Mouse (Mus musculus) ZHBTc4 (cell line): ENCODE data around the gene Slc20a1.
A peak's percentile ranks its signal among the peaks of the same experiment; 100 is the strongest.

ENCODE experiments used
- DNase-seq: peaks from one replicate; pipeline ENCODE4 v3.0.0-alpha.2; 2011; ENCODE audit warnings: low read depth, low spot score

Gene Slc20a1

DNA sequence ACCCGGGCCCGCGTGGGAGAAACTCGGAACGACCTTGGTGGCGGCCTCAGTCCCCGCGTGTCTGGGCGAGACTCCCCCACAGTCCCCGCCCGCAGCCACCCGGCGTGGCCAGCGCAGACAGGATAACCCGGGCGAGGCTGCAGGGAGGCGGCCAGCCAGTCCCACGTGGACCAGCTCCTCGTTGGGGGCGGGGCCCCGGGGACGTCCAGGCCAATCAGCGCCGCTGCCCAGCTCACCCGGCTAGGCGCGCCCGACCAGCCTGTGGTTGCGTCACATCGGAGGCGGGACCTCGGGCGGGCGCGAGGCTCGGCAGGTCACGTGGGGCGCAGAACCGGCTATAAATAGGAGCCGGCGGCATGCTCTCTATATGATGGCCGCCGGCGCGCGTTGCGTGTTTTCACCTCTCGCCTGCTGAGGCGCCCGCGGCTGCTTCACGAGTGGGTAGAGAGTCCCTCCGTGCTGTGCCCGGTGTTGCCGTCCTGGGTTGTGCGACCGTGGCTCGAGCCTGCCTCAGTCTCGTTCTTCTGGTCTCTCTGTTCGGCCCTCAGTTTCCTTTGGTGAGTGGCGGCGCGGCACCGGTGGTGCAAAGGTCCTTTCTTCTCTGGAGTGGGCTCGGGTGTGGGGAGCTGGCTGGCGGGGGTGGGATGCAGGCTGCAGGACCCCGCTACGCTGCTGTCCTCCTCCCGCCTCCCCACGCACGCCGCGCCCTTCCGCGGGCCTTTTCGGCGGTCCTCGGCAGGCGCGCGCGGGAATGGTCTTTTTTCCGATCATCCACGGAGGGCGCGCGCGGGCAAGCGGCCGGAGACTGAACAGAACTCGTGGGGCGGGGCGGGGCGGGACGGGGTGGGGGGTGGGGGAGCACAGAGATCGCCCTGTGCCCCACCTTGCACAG, at the start of gene Slc20a1:
Gene Slc20a1, plus strand, starts transcription at position 329 of the 892 bp plus-strand sequence.
- DNase-seq, result peak; percentile 99

DNA sequence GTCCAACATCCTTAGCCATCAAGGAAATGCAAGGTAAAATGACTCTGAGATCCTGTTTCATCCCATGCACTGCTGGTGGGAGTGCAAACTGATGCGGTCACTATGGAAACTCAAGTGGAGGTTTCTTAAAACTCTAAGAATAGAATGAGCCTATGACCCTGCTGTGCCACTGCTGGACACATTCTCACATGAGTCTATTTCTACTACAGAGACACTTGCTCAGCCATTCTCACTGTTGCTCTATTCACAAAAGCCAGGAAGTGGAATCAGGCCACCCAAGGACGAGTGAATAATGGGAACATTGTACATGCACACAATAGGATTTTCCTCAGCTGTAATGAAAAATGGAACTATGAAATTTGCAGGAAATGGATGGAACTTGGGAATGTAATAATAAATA, 49.7 kb upstream of the Slc20a1 start:
- peak; percentile 22 for DNase-seq

DNA sequence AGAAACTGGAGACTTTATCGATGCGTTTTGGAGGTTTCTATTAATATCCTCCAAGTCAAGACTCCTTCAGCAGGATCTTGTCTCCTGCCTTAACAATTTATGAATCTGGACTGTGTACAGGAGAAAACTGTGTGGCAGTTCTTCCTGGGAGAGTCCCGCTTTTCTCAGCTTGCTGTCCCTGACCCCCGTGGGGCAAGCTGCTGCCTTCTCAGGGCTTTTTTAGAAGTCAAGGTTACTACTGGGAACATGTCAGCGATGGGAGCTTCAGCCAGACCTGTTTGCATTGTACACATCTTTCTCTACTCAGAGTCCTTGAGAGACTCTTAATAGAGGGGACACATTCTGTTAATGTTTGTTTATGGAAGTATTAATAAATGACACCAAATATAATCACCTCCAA, 48.2 kb upstream of the Slc20a1 start:
- no peak for DNase-seq

DNA sequence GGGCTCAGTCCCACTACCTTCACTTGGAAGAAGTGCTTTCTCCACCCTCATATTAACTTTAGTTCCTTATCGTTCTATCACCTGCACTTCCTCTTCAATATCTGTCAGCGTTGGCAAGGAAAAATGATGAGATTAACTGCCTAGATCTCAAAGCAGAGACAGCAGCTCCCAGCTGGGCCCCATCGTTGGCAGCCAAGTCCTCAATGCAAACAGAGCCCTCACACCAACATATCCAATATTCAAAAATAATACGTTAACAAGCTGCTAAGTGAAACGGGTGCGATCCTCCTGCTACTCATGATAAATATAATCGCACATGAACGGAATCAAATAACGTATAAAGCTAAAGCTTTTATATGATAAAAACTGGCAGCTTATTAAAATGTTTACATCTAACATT, 47.5 kb upstream of the Slc20a1 start:
- DNase-seq, result no peak

DNA sequence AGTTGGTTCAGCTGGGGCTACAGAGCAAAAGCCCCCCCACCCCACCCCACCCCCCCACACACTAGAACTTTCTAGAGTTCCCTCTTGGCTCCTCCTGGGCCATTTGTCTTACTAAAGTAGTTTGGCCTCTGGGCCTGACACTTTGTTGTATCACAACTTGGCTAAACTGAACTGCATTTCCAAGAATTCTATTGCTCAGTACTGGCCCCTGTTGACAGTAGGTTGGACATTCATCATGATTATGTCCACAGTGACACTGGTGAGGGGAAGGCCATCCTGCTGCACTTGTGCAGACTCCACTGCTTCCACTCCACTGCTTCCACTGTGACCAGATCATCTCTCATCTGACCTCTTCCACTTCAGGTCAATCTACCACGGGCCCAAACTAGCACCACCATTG, 45.8 kb upstream of the Slc20a1 start:
- no peak for DNase-seq

DNA sequence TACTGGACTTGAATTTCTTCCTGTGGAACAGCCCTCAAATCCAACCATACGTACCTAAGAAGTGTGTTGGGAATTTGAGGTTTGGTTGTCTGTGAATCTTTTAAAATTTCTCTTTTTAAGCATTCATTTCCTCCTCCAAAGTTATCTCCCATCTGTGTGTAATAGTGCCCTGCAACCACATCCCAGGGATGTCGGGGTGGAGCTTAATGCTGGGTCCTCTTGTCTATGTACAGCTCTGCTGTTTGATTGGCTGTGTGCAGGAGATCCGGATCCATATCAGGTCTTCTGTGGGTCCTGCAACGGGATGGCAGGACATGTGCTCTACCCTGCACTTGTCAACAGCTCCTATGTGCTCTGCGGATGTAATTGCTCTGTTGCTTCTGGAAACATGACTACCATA, 33.7 kb upstream of the Slc20a1 start:
- no peak for DNase-seq

DNA sequence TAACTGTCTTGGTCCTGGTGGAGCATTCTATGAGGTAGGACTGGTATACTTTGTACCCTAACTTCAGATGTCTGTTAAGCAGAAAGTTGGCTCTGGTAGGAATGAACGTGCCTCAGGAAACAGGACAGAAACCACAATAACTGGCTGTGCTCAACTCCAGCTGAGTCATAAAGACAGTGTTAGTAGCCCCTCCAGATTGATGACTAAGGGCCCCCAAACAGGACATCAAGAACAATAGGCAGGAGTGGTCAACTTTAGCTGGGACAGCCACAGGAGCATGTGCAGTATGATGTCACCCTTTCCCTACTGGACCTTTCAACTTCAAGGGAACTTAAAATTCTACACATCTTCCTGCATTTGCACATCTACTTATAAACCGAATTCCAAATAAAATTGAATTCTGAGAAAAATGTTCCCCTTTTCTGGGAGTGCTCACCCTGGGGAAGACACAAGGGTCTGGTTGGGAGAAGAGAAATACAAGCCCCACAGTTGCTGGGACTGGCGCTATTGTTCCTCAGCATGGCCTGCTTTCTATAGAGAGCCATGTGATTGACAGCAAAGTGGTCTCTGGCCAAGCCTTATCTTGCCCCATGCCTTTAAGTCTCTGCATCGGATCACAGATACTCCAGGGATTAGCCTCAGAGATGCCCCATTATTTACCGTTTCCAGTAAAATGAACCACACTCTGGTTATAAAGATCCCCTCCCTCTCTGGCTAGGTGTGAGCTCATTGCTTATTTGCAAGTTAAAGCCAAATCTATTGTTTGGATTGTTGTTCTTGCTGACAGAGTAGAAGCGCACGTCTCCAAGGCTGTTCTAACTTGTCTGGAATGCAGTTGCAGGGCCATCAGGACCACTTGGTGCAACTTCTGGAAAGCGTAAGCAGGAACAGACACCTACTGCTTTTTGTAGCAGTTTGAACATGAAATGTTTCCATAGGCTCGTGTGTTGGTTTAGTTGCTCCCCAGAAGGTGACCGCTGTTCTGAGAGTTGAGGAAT, 31.8 kb upstream of the Slc20a1 start:
- peak; percentile 73 for DNase-seq

DNA sequence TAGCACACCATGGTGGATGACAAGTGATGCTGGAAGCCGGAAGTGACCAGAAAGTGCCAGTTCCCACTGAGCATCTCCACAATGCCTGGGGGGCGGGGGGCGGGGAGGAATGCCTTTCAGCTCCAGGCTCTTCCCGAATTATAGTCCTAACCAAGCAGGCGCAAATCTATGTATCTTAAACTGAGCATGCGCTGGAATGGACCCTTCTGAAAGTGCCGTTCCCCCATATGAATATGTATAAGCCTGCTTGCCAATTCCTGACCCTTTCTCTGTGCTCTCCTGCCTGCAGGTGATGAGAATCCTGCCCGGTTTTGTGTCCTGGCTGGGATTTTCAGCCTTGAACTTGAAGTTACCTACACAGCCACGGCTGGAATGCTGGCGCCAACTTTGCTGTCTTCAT, 25.2 kb upstream of the Slc20a1 start:
- peak; percentile 52 for DNase-seq

DNA sequence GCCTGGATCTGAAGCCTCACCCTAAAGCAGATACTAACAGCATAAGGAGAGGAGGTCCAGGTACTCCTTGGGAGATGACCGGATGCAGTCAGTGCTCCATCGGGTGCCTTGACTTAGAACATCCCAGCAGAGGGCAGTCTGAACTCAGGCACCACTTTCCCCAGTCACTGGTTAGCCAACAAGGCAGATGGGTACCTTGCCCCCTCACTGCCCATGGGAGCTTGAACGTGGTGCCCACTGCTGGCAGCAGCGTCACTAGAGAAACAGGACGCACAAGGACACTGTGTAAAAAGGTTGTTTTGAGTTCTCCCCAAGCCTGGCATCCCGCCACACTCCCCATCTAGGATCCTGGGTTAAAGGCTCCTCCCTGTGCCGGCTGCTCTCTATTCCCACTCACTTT, 24.1 kb upstream of the Slc20a1 start:
- DNase-seq, result peak; percentile 34

DNA sequence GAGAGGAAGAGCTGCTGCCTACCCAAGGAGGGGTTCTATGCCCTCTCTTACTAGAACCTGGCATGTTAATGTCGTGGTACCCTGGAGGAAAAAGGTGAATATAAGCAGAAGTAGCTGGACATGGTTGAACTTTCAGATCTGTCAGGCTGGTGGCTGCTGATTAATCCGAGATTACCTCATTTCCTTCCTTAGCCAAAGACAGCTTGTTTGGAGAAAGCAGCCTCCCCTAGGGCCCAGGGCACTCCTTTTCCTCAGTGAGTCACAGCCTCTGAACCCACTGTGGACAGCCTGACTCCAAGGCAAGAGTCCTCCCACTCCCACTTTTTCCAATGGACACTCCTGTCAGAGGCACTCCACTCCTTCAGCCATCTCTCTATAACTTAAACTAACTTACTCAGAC, 22.9 kb upstream of the Slc20a1 start:
- no peak for DNase-seq

DNA sequence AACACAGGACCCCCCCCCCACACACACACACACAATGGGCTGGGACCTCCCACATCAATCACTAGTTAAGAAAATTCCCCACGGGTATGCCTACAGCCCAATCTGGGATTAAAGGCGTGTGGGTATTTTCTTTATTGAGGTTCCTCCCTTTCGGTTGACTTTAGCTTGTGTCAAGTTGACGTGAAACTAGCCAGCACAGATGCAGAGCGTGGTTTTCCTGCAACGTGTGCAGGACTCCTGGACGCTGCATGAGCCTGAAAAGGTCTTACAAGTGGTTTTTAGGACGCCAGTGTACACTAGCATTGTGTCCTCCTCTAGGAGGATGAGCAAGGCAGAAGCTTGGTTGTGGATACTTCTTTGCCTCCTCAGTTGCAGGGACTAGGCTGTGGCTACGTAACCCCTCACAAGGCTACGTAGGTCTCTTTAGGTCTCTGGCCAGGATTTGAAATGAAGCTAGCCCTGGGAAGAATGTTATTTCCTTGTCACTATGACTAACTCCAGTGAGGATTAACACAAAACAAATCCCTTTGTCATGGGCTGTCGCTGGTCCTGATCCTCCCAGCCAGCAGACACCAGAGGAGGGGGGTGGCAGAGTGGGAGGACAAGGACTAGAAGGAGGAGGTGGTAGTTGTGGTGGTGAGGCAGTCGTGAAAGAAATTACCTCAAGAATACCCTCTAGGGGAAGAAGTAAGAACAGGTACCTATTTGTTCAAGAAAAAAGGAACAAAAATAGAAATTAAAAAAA, 21.7 kb upstream of the Slc20a1 start:
- peak; percentile 29 for DNase-seq

DNA sequence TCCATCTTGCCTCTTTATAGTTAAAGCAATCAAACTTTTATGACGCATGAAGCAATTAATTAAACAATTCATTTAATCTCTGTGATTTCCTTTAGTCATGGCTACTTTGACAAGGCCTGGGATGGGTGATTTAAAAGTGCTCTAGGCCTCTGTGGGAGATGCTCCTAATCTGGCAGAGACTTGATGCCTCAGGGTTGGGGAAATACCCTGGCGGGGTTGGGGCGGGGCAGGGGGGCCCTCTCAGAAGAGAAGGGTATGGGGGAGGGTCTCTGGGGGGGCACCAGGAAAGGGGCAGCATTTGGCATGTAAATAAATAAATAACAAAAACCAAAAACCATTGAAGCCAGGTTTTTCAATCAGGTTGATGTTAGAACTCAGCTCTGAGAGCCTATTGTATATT, 20.9 kb upstream of the Slc20a1 start:
- DNase-seq, result no peak

DNA sequence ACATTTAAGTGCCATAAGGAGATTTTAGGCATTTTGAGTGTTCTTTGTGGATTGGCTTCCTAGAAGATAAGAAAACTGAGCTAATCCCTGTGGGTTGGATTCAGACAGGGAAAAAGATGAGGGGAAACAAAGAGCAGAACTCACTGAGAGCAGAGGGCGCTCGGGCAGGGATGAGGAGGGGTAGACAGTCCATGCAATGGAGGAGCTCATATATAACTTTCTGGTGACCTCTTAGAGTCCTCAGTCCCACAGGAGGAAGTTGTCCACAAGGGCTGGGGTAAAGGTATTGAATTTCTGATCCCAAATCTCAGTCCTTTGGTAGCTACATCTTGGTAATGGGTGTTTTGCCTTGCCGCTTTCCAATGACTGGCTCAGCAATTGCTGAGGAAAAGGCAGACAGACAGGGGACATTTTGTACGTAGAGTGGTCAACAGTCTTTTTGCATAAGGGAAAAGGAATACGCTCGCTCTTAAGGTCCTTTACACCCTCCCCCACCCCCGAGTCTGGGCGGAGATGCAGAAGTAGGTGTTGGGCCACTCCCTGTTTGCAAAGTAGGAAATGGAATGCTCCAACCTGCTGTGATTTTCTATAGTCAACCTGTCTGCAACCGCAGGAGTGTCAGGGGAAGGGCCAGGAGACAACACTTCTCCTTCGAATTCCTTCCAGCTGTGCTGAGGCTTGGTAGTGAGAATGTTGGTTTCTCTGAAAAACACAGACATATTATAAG, 20.2 kb upstream of the Slc20a1 start:
- DNase-seq, result peak; percentile 94

DNA sequence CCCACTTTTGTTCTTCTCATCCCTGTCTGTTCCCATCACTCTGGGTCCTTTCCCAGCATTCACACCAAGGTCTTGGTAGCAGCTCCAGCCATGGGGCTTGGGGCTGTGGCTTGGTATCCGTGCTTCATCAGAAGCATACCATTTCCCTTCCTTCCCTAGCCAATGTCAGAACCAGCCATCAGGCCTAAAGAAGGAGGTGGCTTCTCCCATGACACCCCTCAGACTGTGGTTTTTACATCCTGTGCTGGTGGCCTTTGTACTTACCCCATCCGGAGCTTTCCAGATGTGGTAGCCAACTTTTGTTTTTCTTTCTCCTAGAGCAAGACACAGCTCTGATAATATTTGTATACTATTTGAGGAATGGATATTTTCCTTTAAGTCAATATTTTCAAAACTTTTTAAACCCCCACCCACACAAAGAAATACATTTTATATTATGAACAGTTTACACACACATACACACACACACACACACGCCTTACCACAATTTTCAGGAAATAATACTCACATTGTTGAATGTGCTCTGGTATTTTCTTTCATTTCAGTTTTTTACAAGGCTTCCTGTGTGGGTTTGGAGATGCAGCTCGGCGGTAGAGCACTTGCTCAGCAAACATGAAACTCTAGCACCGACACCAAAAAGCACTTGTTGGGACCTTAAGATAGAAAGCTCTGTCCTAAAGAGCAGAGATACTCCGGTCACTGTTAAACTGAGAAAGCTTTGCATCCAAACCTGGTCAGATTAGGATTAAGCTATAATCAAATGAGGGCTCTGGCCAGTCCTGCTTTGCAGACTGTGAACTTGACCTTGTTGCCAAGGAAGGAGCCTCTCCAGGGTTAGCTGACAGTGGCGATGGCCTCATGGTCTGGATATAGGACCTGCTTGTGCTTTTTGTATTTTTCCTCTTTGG, 18.4 kb upstream of the Slc20a1 start:
- no peak for DNase-seq

DNA sequence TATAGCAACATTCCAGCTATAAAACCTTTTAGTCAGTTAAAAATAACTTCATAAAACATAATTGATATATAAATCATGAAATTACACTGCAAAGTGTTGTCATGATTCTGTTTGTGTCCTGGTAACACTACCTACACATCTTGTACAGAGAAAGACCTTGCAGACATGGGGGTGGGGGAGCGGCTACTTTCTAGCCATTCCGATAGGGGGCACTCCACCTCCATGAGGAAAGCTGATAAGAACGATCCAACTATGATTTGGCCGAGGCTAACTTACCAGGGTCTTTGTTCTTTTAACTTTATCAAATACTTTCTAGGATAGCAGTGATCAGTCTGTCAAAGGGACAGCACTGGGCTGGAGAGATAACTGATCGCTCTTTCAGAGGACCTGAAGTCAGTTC, 17.1 kb upstream of the Slc20a1 start:
- DNase-seq, result peak; percentile 81

DNA sequence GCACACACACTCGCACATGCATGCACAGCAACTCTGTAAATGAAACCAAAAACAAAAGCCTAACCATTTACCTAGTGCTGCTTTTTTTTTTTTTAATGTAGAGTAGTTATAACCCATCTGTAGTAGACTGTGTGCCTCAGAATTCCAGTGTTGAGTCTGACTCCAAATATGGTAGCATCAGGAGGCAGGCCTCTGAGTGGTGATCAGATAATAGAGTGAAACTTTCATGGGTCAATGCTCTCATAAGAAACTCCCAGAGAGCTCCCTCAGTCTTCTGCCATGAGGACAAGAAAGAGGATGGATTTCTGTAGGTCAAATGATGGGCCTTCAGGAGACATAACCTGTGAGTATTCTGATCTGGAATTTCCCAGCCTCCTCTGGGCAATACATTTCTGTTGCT, 16.2 kb upstream of the Slc20a1 start:
- no peak for DNase-seq

DNA sequence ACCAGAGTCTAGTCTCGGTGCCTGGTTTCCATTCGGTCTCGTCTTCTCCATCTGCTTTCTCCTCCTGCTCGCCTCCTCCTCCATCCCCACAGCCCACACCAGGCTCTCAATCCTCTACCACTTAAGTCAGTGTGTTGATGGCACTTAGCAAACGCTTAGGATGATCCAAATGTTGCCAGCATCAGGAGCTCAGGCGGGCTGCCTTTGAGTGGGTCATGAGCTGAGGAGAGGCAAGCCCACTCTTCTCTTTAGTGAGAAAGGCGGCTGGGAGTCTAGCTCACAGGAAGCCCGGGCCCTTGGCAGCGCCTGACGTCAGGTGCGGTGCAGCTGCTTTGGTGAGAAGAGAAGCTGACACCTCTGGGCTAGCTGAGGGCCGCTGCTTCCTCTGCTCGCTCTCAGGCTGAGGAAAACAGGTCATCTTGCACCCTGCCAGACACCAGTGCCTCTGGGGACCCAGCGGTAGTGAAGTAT, 15.0 kb upstream of the Slc20a1 start:
- DNase-seq, result peak; percentile 40

DNA sequence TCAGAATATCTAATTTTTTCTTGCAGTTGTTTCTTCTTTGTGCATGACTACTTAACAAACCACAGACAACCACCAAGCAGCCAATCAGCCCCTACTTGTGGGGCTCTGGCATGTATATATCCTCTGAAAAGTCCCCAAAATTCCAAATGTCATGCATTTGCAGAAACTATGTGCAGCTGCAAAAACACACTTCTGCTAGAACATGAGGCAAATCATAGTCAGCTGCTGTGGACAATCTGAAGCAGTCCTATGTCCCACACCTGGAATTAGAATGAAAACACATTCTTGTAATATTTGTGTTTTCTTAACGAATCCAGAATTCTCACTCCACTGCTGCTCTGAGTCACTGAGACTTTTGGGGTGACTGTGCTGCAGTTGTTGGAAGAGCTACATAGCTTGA, 13.7 kb upstream of the Slc20a1 start:
- DNase-seq, result no peak

DNA sequence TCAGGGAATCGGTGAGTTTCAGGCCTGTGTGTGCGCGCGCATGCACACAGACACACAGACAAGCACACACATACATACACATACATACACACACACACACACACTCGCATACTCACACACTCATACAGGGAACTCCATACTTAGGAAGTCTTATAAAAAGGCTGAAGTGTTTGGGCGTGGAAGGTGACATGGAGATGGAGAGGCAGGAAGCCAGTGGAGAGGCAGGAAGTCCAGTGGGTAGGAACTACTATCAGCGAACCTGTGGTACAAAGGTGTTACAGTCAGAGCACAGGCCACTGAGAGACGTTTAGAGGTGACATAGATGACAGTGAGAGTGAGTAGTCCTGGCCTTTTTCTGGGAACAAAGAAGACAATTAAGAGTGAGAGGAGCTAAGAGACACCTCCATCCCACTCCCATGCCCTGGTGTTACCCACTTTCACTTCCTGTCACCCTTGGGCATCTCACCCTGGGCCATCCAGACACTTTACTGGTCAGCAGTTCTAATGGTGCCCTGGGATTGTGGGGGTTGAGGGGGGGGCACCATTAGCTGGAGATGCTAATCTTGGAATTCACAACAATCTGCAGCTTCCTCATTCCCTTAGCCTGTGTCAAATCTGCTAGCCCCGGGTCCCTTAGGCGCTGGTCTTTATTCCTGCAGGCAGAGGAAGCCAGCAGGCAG, 12.8 kb upstream of the Slc20a1 start:
- no peak for DNase-seq
